Mouse (Mus musculus) liver, adult 2 months (tissue): ENCODE data around the gene Foxr1.

Source experiments
- CTCF ChIP-seq: fragments of 200-500 bp; IDR thresholded peaks from 2 replicates; pipeline ENCODE4 v1.5.1; 2011; ENCODE audit warnings: low read depth, low read length, control low read depth
- POLR2A ChIP-seq: fragments of 200-500 bp; IDR thresholded peaks from 2 replicates; pipeline ENCODE4 v1.6.1; 2011; ENCODE audit warnings: low read length, control low read depth; ENCODE audit not compliant: insufficient read depth; ENCODE audit errors: extremely low read depth

- TF ChIP-seq CTCF, result peak; percentile 74
- TF ChIP-seq POLR2A, result peak; percentile 66
These were observed 41.6 kb upstream of the Foxr1 start, which contains the start of gene Bcl9l for GRCm38 (mm10) chr9:44482552-44482951.
